Mouse (Mus musculus) common myeloid progenitor, adult 5-6 weeks (primary cell): ENCODE results near the gene Elovl1. TPM values are rescaled to one million over a fixed set of nuclear protein-coding genes. Genes with fewer than 3 reads are reported as not detected.
A peak's percentile ranks its signal among the peaks of the same experiment; 100 is the strongest.

Experiments
- ATAC-seq: replicated peaks from 2 replicates; pipeline ENCODE4 v1.8.0; 2016; ENCODE audit warnings: low read depth, mild to moderate bottlenecking, moderate TSS enrichment, inconsistent platforms; ENCODE audit not compliant: poor library complexity, severe bottlenecking
- total RNA-seq: library from RNA; stranded (forward); fragments of 200-1000, 187-1606 nt; gene quantifications from 2 replicates; pipeline ENCODE4 v1.2.3, GENCODE M21; 2017

Gene Elovl1
- 44.8 and 65.7 TPM in 2 replicates for total RNA-seq

- peak; percentile 89 for ATAC-seq
Measured at GRCm38 (mm10) chr4:118427768-118428451, at the start of gene Elovl1. Elovl1 (plus strand) TSS chr4:118428093.

GRCm38 (mm10) chr4:118383271-118383670 lies 44.6 kb upstream of the Elovl1 start:
- no peak for ATAC-seq

GRCm38 (mm10) chr4:118387316-118387715 lies 40.6 kb upstream of the Elovl1 start:
- no peak for ATAC-seq

GRCm38 (mm10) chr4:118390146-118390545 lies 37.7 kb upstream of the Elovl1 start:
- ATAC-seq: no peak

GRCm38 (mm10) chr4:118394505-118394904 lies 33.4 kb upstream of the Elovl1 start:
- no peak for ATAC-seq

GRCm38 (mm10) chr4:118395289-118395688 lies 32.6 kb upstream of the Elovl1 start:
- ATAC-seq: 0 out of 2 replicates have a peak, but pooled peaks have one; percentile 25

GRCm38 (mm10) chr4:118396433-118396832 lies 31.5 kb upstream of the Elovl1 start:
- no peak for ATAC-seq

- ATAC-seq: no peak
Measured at GRCm38 (mm10) chr4:118398400-118398799, 29.5 kb upstream of the Elovl1 start.

GRCm38 (mm10) chr4:118401421-118401820 lies 26.5 kb upstream of the Elovl1 start:
- ATAC-seq: no peak

- ATAC-seq: no peak
Measured at GRCm38 (mm10) chr4:118401918-118402317, 26.0 kb upstream of the Elovl1 start.

- no peak for ATAC-seq
Measured at GRCm38 (mm10) chr4:118402701-118403100, 25.2 kb upstream of the Elovl1 start.

GRCm38 (mm10) chr4:118409142-118409900 lies 18.6 kb upstream of the Elovl1 start, which contains the start of the genes Szt2 and Med8:
Szt2 (minus strand) TSS chr4:118409273.
Med8 (plus strand) TSS chr4:118409337.
- ATAC-seq: peak; percentile 95

- no peak for ATAC-seq
Measured at GRCm38 (mm10) chr4:118410871-118411270, 17.0 kb upstream of the Elovl1 start.

- no peak for ATAC-seq
Measured at GRCm38 (mm10) chr4:118413553-118413952, 14.3 kb upstream of the Elovl1 start.

- ATAC-seq: no peak
Measured at GRCm38 (mm10) chr4:118415779-118416178, 12.1 kb upstream of the Elovl1 start.

GRCm38 (mm10) chr4:118416329-118416728 lies 11.6 kb upstream of the Elovl1 start:
- no peak for ATAC-seq

GRCm38 (mm10) chr4:118417112-118417797 lies 10.6 kb upstream of the Elovl1 start:
- ATAC-seq: 0 out of 2 replicates have a peak, but pooled peaks have one; percentile 15

GRCm38 (mm10) chr4:118421384-118421783 lies 6.5 kb upstream of the Elovl1 start:
- ATAC-seq: no peak

GRCm38 (mm10) chr4:118424541-118425160 lies 3.2 kb upstream of the Elovl1 start:
- ATAC-seq: no peak

GRCm38 (mm10) chr4:118425374-118425773 lies 2.5 kb upstream of the Elovl1 start:
- ATAC-seq: no peak
